Mouse (Mus musculus): ENCODE measurements around the gene Ppp1ca. TPM values are rescaled to one million over a fixed set of nuclear protein-coding genes. Genes with fewer than 3 reads are reported as not detected.

The Ppp1ca gene
- 1,322 TPM for polyA plus RNA-seq (2017; shearing (Covaris generic))

GRCm38 (mm10) chr19:4191528-4192250, at the start of gene Ppp1ca:
Ppp1ca (plus strand) TSS chr19:4192065.

DNA sequence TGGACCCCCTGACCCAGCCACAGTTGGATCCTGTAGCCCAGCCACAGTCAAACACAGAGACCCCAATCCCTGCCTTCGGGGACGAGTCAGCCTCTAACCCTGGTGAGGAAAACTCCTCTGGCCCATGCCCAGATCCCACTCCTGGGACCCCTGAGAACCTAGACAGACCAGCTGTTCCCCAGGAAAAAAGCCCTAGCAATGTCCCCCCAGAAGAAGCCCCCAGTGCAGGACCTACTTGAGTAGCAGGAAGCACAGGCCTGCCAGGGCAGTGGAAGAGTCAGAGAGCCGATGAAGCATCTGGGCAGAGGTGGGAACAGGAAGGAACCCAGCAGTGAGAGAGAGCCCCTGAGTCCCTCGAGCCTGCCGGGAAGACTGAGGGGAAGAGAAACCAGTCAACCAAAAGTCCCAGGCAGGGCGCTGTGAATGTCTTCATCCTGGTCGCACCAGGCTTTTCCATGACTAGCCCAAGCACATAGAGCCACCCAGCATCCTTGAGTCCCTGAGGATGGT, 48.1 kb upstream of the Ppp1ca start, which contains the start of gene Cabp4:
TSS of gene Cabp4 (minus strand) at position 275 of the 510 bp plus-strand sequence.

GRCm38 (mm10) chr19:4148491-4148806, 43.4 kb upstream of the Ppp1ca start, which contains the start of gene Coro1b:
Coro1b (plus strand) TSS chr19:4148619.

DNA sequence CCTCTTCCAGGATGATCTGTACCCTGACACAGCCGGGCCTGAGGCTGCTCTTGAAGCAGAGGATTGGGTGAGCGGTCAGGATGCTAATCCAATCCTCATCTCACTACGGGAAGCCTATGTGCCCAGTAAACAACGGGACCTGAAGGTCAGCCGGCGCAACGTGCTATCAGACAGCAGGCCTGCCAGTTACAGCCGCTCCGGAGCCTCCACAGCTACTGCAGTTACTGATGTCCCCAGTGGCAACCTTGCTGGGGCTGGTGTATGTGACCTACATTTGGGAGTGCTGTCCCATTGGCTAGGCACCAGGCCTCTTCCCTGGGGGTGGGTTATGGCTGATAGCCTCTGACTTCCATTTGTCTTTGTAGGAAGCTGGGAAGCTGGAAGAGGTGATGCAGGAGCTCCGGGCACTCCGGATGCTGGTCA, 38.6 kb upstream of the Ppp1ca start, which contains the start of gene Ptprcap:
TSS of gene Ptprcap (plus strand) at position 373 of the 423 bp plus-strand sequence.

DNA sequence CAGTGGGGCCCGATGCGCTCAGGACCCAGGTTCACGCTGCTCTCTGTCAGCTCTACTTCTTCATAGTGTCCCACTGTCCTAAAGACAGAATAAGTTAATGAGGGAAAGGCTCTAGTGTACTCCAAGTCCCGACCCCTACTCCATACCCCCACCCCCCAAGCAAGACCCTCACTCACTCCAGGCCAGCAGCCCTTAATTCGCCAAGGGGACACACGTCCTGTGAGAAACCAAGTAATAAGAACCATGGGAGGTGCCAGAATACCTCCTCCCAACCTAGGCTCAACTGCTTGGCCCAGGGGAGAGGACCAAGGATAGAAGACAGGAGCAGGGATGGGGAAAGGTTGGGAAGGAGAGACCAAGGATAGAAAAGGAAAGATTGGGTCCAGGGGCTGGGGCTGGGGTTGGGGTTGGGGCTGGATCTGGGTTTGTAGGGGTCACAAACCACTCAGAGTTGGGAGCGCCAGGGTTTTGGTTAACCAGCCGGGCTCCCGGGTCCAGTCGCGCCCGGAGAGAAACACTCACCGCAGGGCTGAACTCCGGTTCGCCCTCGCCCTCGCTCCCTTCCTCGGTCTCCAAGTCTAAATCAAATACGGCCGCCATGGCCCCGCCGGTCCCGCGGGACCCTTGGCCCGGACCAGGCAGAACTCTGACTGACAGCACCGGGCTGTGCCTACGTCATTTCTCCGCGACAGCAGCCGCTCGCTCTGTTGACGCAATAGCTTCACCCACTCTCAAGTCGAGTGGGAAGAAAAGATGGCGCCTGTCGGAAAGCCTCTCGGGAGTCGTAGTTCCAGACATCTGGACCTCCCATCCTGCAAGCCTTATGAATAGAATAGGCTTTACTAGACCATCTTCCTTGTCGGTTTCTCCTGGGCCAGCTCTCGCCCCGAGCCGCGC, 29.0 kb upstream of the Ppp1ca start, which contains the start of gene Rps6kb2:
TSS of gene Rps6kb2 (minus strand) at position 709 of the 897 bp plus-strand sequence.

GRCm38 (mm10) chr19:4175368-4175947, 16.4 kb upstream of the Ppp1ca start, which contains the start of gene Carns1:
Carns1 (minus strand) TSS chr19:4175479.

DNA sequence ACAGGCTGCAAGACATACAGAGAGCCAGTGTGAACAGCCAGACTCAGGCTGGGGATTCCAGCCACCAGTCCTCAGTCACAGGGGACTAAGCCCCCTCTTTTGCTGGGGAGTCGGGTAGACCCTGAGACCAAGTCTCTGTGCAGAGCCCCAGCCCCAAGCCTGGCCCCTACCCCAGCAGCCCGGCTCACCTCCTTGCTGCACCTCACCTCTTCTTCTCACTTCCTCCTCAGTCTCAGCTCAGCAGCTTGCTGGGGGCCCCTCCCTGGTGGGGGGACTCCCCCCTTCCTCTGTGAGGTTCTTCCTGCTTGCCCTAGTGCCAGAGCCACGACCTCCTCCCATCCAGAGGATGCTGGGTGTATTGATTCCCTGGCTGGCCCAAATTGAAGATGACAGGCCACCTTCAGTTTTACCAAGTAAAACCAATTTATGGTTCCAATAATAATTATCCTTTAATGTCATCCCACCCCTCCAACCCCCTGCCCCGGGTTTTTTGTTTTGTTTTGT, 982 bp upstream of the Ppp1ca start, which contains the start of gene Tbc1d10c:
TSS of gene Tbc1d10c (minus strand) at position 454 of the 504 bp plus-strand sequence.

GRCm38 (mm10) chr19:4201291-4201909, 9.5 kb downstream of the Ppp1ca start, which contains the start of gene Rad9a:
Rad9a (minus strand) TSS chr19:4201662.

DNA sequence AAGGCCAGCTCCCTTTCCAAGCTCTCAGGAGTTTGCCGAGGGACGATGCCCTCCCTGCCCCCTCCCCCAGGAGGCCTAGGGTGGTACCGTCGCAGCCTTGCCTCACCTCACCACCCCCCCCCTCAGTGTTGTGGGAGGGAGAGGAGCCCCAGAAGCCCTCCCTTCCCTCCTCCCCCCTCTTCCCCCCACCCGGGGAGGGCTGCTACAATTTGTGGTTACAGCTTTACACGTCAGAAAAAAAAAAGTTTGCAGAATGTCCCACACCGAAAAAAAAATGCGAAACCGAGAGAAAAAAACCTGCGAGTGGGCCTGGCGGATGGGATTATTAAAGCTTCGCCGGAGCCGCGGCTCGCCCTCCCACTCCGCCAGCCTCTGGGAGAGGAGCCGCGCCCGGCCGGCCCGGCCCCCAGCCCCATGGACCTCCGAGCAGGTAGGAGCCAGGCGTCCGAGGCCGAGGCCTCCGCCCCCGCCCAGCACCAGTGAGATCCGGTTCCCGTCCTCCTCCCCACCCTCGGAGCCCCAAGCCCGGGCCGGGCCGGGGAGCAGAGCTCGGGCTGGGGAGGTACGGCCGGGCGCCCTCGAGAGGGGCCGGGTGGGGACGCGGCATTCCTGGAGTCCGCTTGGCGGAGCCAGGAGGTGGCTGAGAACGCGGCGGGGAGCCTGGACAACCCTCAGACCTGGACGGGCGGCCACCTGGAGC, 22.4 kb downstream of the Ppp1ca start, which contains the start of the genes Clcf1 and AC109138.7:
TSS of gene Clcf1 (plus strand) at position 168 of the 700 bp plus-strand sequence.
TSS of gene AC109138.7 (plus strand) at position 287 of the 700 bp plus-strand sequence.

GRCm38 (mm10) chr19:4231253-4232185, 39.7 kb downstream of the Ppp1ca start, which contains the start of gene Pold4:
Pold4 (plus strand) TSS chr19:4231899.

Other genes with a start within 250 kb of the Ppp1ca start
- not detected for gene Aldh3b3, start 233.4 kb upstream of the Ppp1ca start, polyA plus RNA-seq (2017; shearing (Covaris generic))
- not detected for gene Aldh3b2, start 219.7 kb upstream of the Ppp1ca start, polyA plus RNA-seq (2017; shearing (Covaris generic))
- 0.88 TPM for gene Acy3, start 205.5 kb upstream of the Ppp1ca start, polyA plus RNA-seq (2017; shearing (Covaris generic))
- not detected for gene Tbx10, start 199.3 kb upstream of the Ppp1ca start, polyA plus RNA-seq (2017; shearing (Covaris generic))
- 12.2 TPM for gene Nudt8, start 191.5 kb upstream of the Ppp1ca start, polyA plus RNA-seq (2017; shearing (Covaris generic))
- 1.6 TPM for gene Gm49405, start 191.4 kb upstream of the Ppp1ca start, polyA plus RNA-seq (2017; shearing (Covaris generic))
- 2.9 TPM for gene Doc2g, start 188.8 kb upstream of the Ppp1ca start, polyA plus RNA-seq (2017; shearing (Covaris generic))
- gene Ndufv1, start 179.3 kb upstream of the Ppp1ca start, polyA plus RNA-seq (2017; shearing (Covaris generic)) = 167 TPM
- gene Gstp1, start 154.1 kb upstream of the Ppp1ca start, polyA plus RNA-seq (2017; shearing (Covaris generic)) = 661 TPM
- gene Gstp2, start 146.0 kb upstream of the Ppp1ca start, polyA plus RNA-seq (2017; shearing (Covaris generic)) = 1.1 TPM
- 111 TPM for gene Gstp3, start 132.5 kb upstream of the Ppp1ca start, polyA plus RNA-seq (2017; shearing (Covaris generic))
- not detected for gene Cabp2, start 110.5 kb upstream of the Ppp1ca start, polyA plus RNA-seq (2017; shearing (Covaris generic))
- gene Cdk2ap2, start 94.9 kb upstream of the Ppp1ca start, polyA plus RNA-seq (2017; shearing (Covaris generic)) = 1,056 TPM
- gene Pitpnm1, start 92.1 kb upstream of the Ppp1ca start, polyA plus RNA-seq (2017; shearing (Covaris generic)) = 397 TPM
- gene Aip, start 66.2 kb upstream of the Ppp1ca start, polyA plus RNA-seq (2017; shearing (Covaris generic)) = 213 TPM
- not detected for gene Gpr152, start 52.3 kb upstream of the Ppp1ca start, polyA plus RNA-seq (2017; shearing (Covaris generic))
- 0.57 TPM for gene Cabp4, start 48.0 kb upstream of the Ppp1ca start, polyA plus RNA-seq (2017; shearing (Covaris generic))
- 481 TPM for gene Coro1b, start 43.4 kb upstream of the Ppp1ca start, polyA plus RNA-seq (2017; shearing (Covaris generic))
- gene Ptprcap, start 38.5 kb upstream of the Ppp1ca start, polyA plus RNA-seq (2017; shearing (Covaris generic)) = 1,670 TPM
- gene Rps6kb2, start 28.7 kb upstream of the Ppp1ca start, polyA plus RNA-seq (2017; shearing (Covaris generic)) = 55.9 TPM
- gene Carns1, start 16.6 kb upstream of the Ppp1ca start, polyA plus RNA-seq (2017; shearing (Covaris generic)) = 16.4 TPM
- gene Tbc1d10c, start 781 bp upstream of the Ppp1ca start, polyA plus RNA-seq (2017; shearing (Covaris generic)) = 953 TPM
- gene Rad9a, start 9.6 kb downstream of the Ppp1ca start, polyA plus RNA-seq (2017; shearing (Covaris generic)) = 86.2 TPM
- 30.2 TPM for gene Clcf1, start 22.2 kb downstream of the Ppp1ca start, polyA plus RNA-seq (2017; shearing (Covaris generic))
- not detected for gene AC109138.7, start 22.3 kb downstream of the Ppp1ca start, polyA plus RNA-seq (2017; shearing (Covaris generic))
- gene Pold4, start 39.8 kb downstream of the Ppp1ca start, polyA plus RNA-seq (2017; shearing (Covaris generic)) = 125 TPM
- 0.82 TPM for gene Ssh3, start 77.1 kb downstream of the Ppp1ca start, polyA plus RNA-seq (2017; shearing (Covaris generic))
- 3.1 TPM for gene Ankrd13d, start 91.1 kb downstream of the Ppp1ca start, polyA plus RNA-seq (2017; shearing (Covaris generic))
- 64.8 TPM for gene Grk2, start 114.2 kb downstream of the Ppp1ca start, polyA plus RNA-seq (2017; shearing (Covaris generic))
- 55.9 TPM for gene Kdm2a, start 206.2 kb downstream of the Ppp1ca start, polyA plus RNA-seq (2017; shearing (Covaris generic))
- gene Rhod, start 247.4 kb downstream of the Ppp1ca start, polyA plus RNA-seq (2017; shearing (Covaris generic)) = 7.2 TPM